Mouse (Mus musculus) myocyte (in vitro differentiated cells): ENCODE measurements around the gene Fam172a. TPM values are rescaled to one million over a fixed set of nuclear protein-coding genes. Genes with fewer than 3 reads are reported as not detected.

Experiments used
- H3K27me3 ChIP-seq: one replicate; pipeline ENCODE4 v1.6.1; 2011; ENCODE audit not compliant: control insufficient read depth, insufficient read depth, insufficient read length
- H3K36me3 ChIP-seq: one replicate; pipeline ENCODE4 v1.6.1; 2011; ENCODE audit not compliant: control insufficient read depth, insufficient read depth
- H3K4me2 ChIP-seq: one replicate; pipeline ENCODE4 v1.6.1; 2011; ENCODE audit warnings: low read depth, control low read depth
- H3K4me3 ChIP-seq: one replicate; pipeline ENCODE4 v1.5.1; 2011; ENCODE audit warnings: mild to moderate bottlenecking, control low read depth, moderate library complexity
- H3K79me2 ChIP-seq: one replicate; pipeline ENCODE4 v1.6.1; 2011; ENCODE audit not compliant: control insufficient read depth, insufficient read depth
- H3ac ChIP-seq: one replicate; pipeline ENCODE4 v1.6.1; 2011; ENCODE audit not compliant: control insufficient read depth, insufficient read length
- CEBPB ChIP-seq: IDR thresholded peaks from 2 replicates; pipeline ENCODE4 v1.6.1; 2011; ENCODE audit warnings: mild to moderate bottlenecking, moderate library complexity; ENCODE audit not compliant: poor library complexity, insufficient read depth, severe bottlenecking
- E2F4 ChIP-seq: IDR thresholded peaks from one replicate; pipeline ENCODE4 v1.6.1; 2011; ENCODE audit warnings: mild to moderate bottlenecking, control low read depth, moderate library complexity; ENCODE audit not compliant: insufficient read depth
- MAX ChIP-seq: IDR thresholded peaks from one replicate; pipeline ENCODE4 v1.6.1; 2011; ENCODE audit warnings: low read depth, mild to moderate bottlenecking, control low read depth
- MYOD1 ChIP-seq, 3 experiments: IDR thresholded peaks; one replicate each; pipeline ENCODE4 v1.6.1; 2011; ENCODE audit warnings: control low read depth in 2 of 3, low read depth in 2 of 3, mild to moderate bottlenecking in 2 of 3, moderate library complexity in 1 of 3; ENCODE audit not compliant: insufficient read length in 2 of 3, control insufficient read depth in 1 of 3
- MYOG ChIP-seq, 3 experiments: IDR thresholded peaks; one replicate each; pipeline ENCODE4 v1.6.1; 2011; ENCODE audit warnings: control low read depth in 2 of 3, low read depth in 2 of 3, mild to moderate bottlenecking in 2 of 3; ENCODE audit not compliant: insufficient read length in 2 of 3, control insufficient read depth in 1 of 3, insufficient read depth in 1 of 3
- POLR2A ChIP-seq: IDR thresholded peaks from one replicate; pipeline ENCODE4 v1.6.1; 2011; ENCODE audit warnings: low read depth, mild to moderate bottlenecking, control low read depth, moderate library complexity; ENCODE audit not compliant: insufficient read length
- POLR2AphosphoS2 ChIP-seq: IDR thresholded peaks from one replicate; pipeline ENCODE4 v1.6.1; 2011; ENCODE audit warnings: low read depth, control low read depth; ENCODE audit not compliant: insufficient read length
- REST ChIP-seq: IDR thresholded peaks from one replicate; pipeline ENCODE4 v1.6.1; 2011; ENCODE audit warnings: mild to moderate bottlenecking, control low read depth, moderate library complexity; ENCODE audit not compliant: insufficient read depth, insufficient read length
- SRF ChIP-seq: IDR thresholded peaks from one replicate; pipeline ENCODE4 v1.6.1; 2011; ENCODE audit warnings: low read depth; ENCODE audit not compliant: control insufficient read depth, insufficient read length
- TCF12 ChIP-seq: IDR thresholded peaks from one replicate; pipeline ENCODE4 v1.6.1; 2011; ENCODE audit warnings: mild to moderate bottlenecking, control low read depth; ENCODE audit not compliant: poor library complexity, insufficient read depth, severe bottlenecking
- TCF3 ChIP-seq: IDR thresholded peaks from one replicate; pipeline ENCODE4 v1.6.1; 2011; ENCODE audit warnings: low read depth, control low read depth; ENCODE audit not compliant: insufficient read length
- USF1 ChIP-seq: IDR thresholded peaks from one replicate; pipeline ENCODE4 v1.6.1; 2011; ENCODE audit warnings: low read depth, mild to moderate bottlenecking, control low read depth, moderate library complexity
- polyA plus RNA-seq: library from polyadenylated mRNA; unstranded; fragments of >200 nt; fragmentation: generic; extraction: Trizol; gene quantifications from one replicate; pipeline ENCODE4 v1.2.1, GENCODE M21; 2012; ENCODE audit warnings: missing spikeins

The Fam172a gene
- polyA plus RNA-seq, 1 experiment = 6.5 TPM

GRCm38 (mm10) chr13:77848868-77849267, 147.0 kb downstream of the Fam172a start:
- Histone ChIP-seq H3K4me3 (no peak overlapping the region), H3K36me3 (no peaks in the 10 kb centered on the region), H3K4me2 (no peak overlapping the region), H3K27me3 (no peaks in the 10 kb centered on the region), H3ac (no peak overlapping the region), H3K79me2 (no peaks in the 10 kb centered on the region)
- TF ChIP-seq CEBPB = no peak
- TF ChIP-seq REST = no peak
- no peak for TF ChIP-seq POLR2A
- no peak for TF ChIP-seq TCF12
- no peak for TF ChIP-seq MYOD1 (IDR thresholded peaks at IDR 0.05; ENCODE audit: control insufficient read depth in 1 of 3, insufficient read length in 2 of 3, low read depth in 2 of 3)
- no peak for TF ChIP-seq USF1
- no peak for TF ChIP-seq E2F4
- no peak for TF ChIP-seq TCF3
- no peak for TF ChIP-seq MAX
- no peak for TF ChIP-seq POLR2AphosphoS2
- no peak for TF ChIP-seq MYOG (IDR thresholded peaks at IDR 0.05; ENCODE audit: control insufficient read depth in 1 of 3, insufficient read depth in 1 of 3, insufficient read length in 2 of 3, low read depth in 2 of 3)
- TF ChIP-seq SRF = no peak

- Histone ChIP-seq H3K36me3 (no peaks in the 10 kb centered on the region), H3K79me2 (no peaks in the 10 kb centered on the region), H3K4me2 (no peak overlapping the region), H3ac (no peak overlapping the region), H3K4me3 (no peak overlapping the region), H3K27me3 (no peaks in the 10 kb centered on the region)
- TF ChIP-seq POLR2AphosphoS2 = no peak
- TF ChIP-seq E2F4 = no peak
- TF ChIP-seq REST = no peak
- TF ChIP-seq CEBPB = no peak
Measured at GRCm38 (mm10) chr13:77864804-77865203, 163.0 kb downstream of the Fam172a start.

GRCm38 (mm10) chr13:77868314-77868713, 166.5 kb downstream of the Fam172a start:
- no peaks in the 10 kb centered on the region for H3K79me2 ChIP-seq
- H3K36me3 ChIP-seq = no peaks in the 10 kb centered on the region
- no peak overlapping the region for H3K4me3 ChIP-seq
- no peaks in the 10 kb centered on the region for H3K27me3 ChIP-seq
- TF ChIP-seq USF1 (no peak), MYOG (IDR thresholded peaks at IDR 0.05; ENCODE audit: control insufficient read depth in 1 of 3, insufficient read depth in 1 of 3, insufficient read length in 2 of 3, low read depth in 2 of 3) (no peak), POLR2A (no peak), E2F4 (no peak), SRF (no peak), TCF12 (no peak), REST (no peak), MAX (no peak), POLR2AphosphoS2 (no peak), TCF3 (no peak), MYOD1 (IDR thresholded peaks at IDR 0.05; ENCODE audit: control insufficient read depth in 1 of 3, insufficient read length in 2 of 3, low read depth in 2 of 3) (no peak), CEBPB (no peak)
- no peak overlapping the region for H3ac ChIP-seq
- H3K4me2 ChIP-seq = no peak overlapping the region

- Histone ChIP-seq H3K79me2 (no peaks in the 10 kb centered on the region), H3ac (no peak overlapping the region), H3K4me3 (no peak overlapping the region), H3K4me2 (no peak overlapping the region), H3K36me3 (no peaks in the 10 kb centered on the region), H3K27me3 (no peaks in the 10 kb centered on the region)
- TF ChIP-seq REST (no peak), MAX (no peak), MYOG (IDR thresholded peaks at IDR 0.05; ENCODE audit: control insufficient read depth in 1 of 3, insufficient read depth in 1 of 3, insufficient read length in 2 of 3, low read depth in 2 of 3) (no peak), USF1 (no peak), CEBPB (no peak), MYOD1 (IDR thresholded peaks at IDR 0.05; ENCODE audit: control insufficient read depth in 1 of 3, insufficient read length in 2 of 3, low read depth in 2 of 3) (no peak)
Measured at GRCm38 (mm10) chr13:77878120-77878519, 176.3 kb downstream of the Fam172a start.

DNA sequence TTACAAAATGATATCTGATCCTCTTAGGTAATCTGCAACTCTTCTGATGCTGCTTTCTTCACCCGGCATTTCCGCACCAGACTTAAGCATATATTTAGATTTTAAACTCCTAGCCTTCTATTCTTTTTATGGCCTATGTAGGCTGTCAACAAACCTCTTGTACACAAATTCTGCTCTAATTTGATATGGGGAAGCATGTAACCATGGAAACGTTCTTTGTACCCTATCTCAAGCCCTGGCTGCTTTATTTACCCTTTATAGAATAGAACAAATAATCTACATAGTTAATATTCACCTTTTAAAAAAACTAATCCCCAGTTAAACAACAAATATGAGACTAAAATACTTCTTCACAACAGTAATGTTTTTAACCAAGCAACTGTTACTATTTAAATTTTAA, 176.7 kb downstream of the Fam172a start:
- H3K4me2 ChIP-seq = no peak overlapping the region
- no peaks in the 10 kb centered on the region for H3K79me2 ChIP-seq
- H3K36me3 ChIP-seq = no peaks in the 10 kb centered on the region
- H3K4me3 ChIP-seq = no peak overlapping the region
- no peak overlapping the region for H3ac ChIP-seq
- no peaks in the 10 kb centered on the region for H3K27me3 ChIP-seq
- TF ChIP-seq MAX (no peak), MYOG (IDR thresholded peaks at IDR 0.05; ENCODE audit: control insufficient read depth in 1 of 3, insufficient read depth in 1 of 3, insufficient read length in 2 of 3, low read depth in 2 of 3) (no peak), CEBPB (no peak), REST (no peak), POLR2AphosphoS2 (no peak), MYOD1 (IDR thresholded peaks at IDR 0.05; ENCODE audit: control insufficient read depth in 1 of 3, insufficient read length in 2 of 3, low read depth in 2 of 3) (no peak), TCF3 (no peak), USF1 (no peak), E2F4 (no peak), POLR2A (no peak), SRF (no peak), TCF12 (no peak)
